Mouse (Mus musculus): ENCODE measurements around the gene Lrrc2. TPM values are rescaled to one million over a fixed set of nuclear protein-coding genes. Genes with fewer than 3 reads are reported as not detected.
A peak's percentile ranks its signal among the peaks of the same experiment; 100 is the strongest.

Lrrc2 gene
- polyA plus RNA-seq, 1 experiment from 2014 or later: not detected

DNA sequence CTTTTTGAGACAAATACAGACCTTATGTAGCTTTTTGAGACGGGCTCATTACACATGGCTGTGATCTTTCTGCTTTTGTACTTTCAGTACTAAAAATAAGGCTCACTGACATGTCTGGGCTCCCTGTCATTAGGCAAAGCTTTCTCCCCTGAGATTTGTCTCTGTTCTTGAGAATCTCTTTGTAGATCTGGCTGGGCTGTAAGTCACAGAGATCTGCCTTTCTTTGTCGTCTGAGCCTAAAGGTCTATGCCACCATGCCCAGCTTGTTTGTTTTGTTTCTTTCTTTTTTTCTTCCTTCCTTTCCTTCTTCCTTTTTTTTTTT is 14.5 kb downstream of the Lrrc2 start:
- ATAC-seq (ENCODE audit: low FRiP score): no peak
- Histone ChIP-seq H3K4me3 (replicated peaks) (no peak overlapping the region), H3K9me3 (no peaks in the 10 kb centered on the region), H3K4me2 (no peak overlapping the region), H3K27ac (no peak overlapping the region), H3K36me3 (replicated peaks) (no peaks in the 10 kb centered on the region), H3K27me3 (no peaks in the 10 kb centered on the region), H3K9ac (no peak overlapping the region), H3K4me1 (no peaks in the 10 kb centered on the region)
- WGBS: 74% methylated on average over 2 of the region's 2 CpGs

DNA sequence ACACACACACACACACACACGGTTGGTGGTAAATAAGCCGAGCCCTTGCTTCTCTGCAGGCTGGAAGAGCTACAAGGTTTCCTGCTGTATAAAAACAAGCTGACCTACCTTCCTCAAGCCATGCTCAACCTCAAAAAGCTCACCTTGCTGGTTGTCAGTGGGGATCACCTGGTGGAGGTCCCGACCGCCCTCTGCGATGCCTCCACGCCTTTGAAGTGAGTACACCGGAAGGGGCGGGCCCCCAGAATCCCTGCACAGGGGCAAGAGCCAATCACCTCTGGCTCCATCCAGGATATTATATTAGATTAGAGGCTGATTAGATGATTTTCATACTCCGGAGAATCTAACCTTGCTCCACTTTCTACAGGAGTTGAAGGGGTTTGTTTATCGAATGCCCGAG is 28.1 kb downstream of the Lrrc2 start:
- H3K27ac ChIP-seq: no peak overlapping the region
- H3K27me3 ChIP-seq: no peaks in the 10 kb centered on the region
- H3K9me3 ChIP-seq: no peaks in the 10 kb centered on the region
- H3K4me1 ChIP-seq: no peaks in the 10 kb centered on the region
- H3K36me3 ChIP-seq (replicated peaks): no peaks in the 10 kb centered on the region
- ATAC-seq (ENCODE audit: low FRiP score): no peak
- WGBS: 96% methylated on average over 11 of the region's 11 CpGs
- H3K9ac ChIP-seq: no peak overlapping the region
- H3K4me3 ChIP-seq (replicated peaks): no peak overlapping the region
- H3K4me2 ChIP-seq: no peak overlapping the region

DNA sequence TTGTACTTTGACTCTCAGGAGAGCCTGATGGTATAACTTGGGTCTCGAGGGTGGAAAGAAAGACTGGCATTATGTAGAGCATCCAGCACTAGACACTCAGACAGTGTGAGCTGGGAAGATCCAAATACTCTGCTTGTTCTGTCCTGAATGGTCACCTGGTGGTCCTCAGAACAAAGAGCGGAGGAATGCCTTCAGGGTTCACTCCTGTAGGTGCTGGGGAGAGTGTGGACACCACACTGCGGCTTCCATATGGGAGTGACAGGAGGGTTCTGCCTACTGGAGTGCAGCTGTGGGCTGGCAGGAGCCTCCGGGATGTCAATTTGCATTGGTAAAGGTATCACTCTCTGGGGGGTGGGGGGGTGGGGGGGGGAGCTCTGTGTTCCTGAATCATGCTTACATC is 31.0 kb downstream of the Lrrc2 start:
- no peak overlapping the region for H3K27ac ChIP-seq
- H3K36me3 ChIP-seq (replicated peaks): no peaks in the 10 kb centered on the region
- WGBS: 59% methylated on average over 4 of the region's 4 CpGs
- H3K27me3 ChIP-seq: no peaks in the 10 kb centered on the region
- H3K9me3 ChIP-seq: no peaks in the 10 kb centered on the region
- H3K4me2 ChIP-seq: no peak overlapping the region
- H3K4me3 ChIP-seq (replicated peaks): no peak overlapping the region
- H3K4me1 ChIP-seq: no peaks in the 10 kb centered on the region
- ATAC-seq (ENCODE audit: low FRiP score): no peak
- H3K9ac ChIP-seq: no peak overlapping the region

DNA sequence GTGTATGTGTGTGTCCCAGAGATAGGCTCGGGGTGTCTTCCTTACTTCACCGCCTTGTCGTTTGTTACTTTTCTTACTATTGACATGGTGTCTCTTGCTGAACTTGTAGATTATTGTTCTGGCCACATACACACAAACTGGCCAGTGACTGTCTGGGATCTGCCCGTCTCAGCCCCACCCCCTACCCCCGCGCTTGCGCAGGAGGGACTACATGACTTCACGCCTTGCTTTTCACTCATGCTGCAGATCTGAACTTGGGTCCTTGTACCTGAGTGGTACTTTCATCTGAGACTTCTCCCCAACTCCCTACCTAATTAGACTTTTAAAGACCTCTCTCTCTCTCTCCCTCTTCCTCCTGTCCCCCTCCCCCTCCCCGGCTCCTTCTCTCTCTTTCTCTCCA is 32.8 kb downstream of the Lrrc2 start:
- Histone ChIP-seq H3K9ac (no peak overlapping the region), H3K27ac (no peak overlapping the region), H3K36me3 (replicated peaks) (no peaks in the 10 kb centered on the region), H3K4me2 (no peak overlapping the region), H3K9me3 (no peaks in the 10 kb centered on the region), H3K27me3 (no peaks in the 10 kb centered on the region), H3K4me3 (replicated peaks) (no peak overlapping the region), H3K4me1 (no peaks in the 10 kb centered on the region)
- 91% methylated on average over 9 of the region's 9 CpGs for WGBS
- no peak for ATAC-seq (ENCODE audit: low FRiP score)

DNA sequence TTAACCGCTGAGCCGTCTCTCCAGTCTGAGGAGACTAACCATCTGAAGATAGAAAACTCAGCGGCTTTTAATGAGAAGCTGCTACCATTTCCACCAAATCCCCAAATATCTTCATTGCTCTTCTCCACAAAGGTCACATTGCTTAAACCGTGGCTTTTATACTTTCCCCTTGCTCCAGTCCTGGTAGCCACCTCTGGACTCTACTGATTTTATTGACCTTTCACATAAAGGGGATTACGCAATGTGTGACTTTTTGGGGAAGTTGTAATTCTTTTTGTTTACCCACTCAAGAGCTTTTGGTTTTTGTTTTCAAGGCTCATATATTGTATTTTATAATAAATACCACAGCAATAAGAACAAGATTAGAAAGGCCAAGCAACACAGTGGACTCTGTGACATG is 34.2 kb downstream of the Lrrc2 start:
- Histone ChIP-seq H3K9ac (no peak overlapping the region), H3K27ac (no peak overlapping the region), H3K9me3 (no peaks in the 10 kb centered on the region), H3K4me2 (no peak overlapping the region), H3K36me3 (replicated peaks) (no peaks in the 10 kb centered on the region), H3K4me3 (replicated peaks) (no peak overlapping the region), H3K27me3 (no peaks in the 10 kb centered on the region), H3K4me1 (no peaks in the 10 kb centered on the region)
- ATAC-seq (ENCODE audit: low FRiP score): no peak
- 89% methylated on average over 5 of the region's 5 CpGs for WGBS

DNA sequence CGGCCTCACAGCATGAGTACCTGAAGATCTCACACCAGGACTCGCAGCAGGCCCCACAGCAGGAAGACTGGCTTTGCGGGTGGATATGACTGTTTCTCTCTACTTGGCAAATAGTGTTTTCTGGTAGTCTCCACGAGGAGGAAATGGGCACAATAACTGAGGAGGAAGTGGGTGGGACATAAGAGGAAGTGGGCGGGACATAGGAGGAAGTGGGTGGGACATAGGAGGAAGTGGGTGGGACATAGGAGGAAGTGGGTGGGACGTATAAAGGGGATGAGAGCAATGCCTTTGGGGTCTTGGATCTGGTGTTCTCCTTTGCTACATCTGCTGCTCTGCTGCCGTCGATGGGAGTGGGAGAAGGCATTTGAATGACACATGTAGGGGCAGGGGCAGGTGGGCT is 34.6 kb downstream of the Lrrc2 start:
- H3K4me1 ChIP-seq: no peaks in the 10 kb centered on the region
- 91% methylated on average over 8 of the region's 8 CpGs for WGBS
- H3K9ac ChIP-seq: no peak overlapping the region
- H3K27ac ChIP-seq: no peak overlapping the region
- no peaks in the 10 kb centered on the region for H3K36me3 ChIP-seq (replicated peaks)
- H3K9me3 ChIP-seq: no peaks in the 10 kb centered on the region
- no peak overlapping the region for H3K4me2 ChIP-seq
- no peaks in the 10 kb centered on the region for H3K27me3 ChIP-seq
- no peak overlapping the region for H3K4me3 ChIP-seq (replicated peaks)
- ATAC-seq (ENCODE audit: low FRiP score): no peak

DNA sequence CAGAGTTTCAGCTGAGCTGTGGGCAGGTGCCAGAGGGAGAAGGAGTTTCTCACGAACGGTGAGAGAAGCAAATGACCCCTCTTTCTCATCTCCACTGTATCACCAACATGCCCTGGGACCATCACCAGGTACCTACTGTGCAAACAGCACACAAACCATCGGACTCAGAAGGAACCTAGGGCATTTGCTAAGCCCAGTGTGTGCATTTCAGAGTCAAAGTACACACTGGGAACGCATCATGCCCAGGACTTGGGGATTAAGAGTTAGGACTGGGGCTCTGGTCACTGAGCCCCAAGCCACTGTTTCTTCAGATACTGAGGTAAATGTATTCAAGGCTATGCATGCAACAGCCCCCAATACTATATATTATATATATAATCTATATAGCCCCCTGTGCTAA is 36.0 kb downstream of the Lrrc2 start:
- no peak overlapping the region for H3K4me2 ChIP-seq
- H3K4me1 ChIP-seq: no peaks in the 10 kb centered on the region
- no peak overlapping the region for H3K4me3 ChIP-seq (replicated peaks)
- 65% methylated on average over 4 of the region's 4 CpGs for WGBS
- no peak for ATAC-seq (ENCODE audit: low FRiP score)
- H3K9ac ChIP-seq: no peak overlapping the region
- no peaks in the 10 kb centered on the region for H3K36me3 ChIP-seq (replicated peaks)
- H3K9me3 ChIP-seq: no peaks in the 10 kb centered on the region
- H3K27ac ChIP-seq: no peak overlapping the region
- peaks cover 4% of the 10 kb centered on the region; the same call in 1 of the 2 replicates for H3K27me3 ChIP-seq

DNA sequence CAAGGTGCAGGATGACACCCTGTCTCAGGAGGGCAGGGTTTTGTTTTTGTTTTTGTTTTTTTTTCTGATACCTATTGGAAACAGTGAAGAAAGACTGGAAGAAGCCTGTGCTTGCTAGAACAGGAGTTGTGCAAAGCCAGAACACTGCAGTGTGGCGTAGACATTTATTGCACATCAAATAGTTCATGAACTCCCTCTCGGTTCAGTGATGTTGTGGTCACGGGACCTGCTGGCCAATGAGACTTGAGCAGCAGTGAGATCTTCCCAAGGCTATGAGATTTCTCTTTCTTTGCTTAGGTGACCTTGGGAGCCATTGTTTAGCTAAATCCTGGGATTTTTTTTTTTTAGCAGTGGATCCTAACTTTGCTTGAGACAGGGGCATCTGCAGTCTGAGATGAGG is 36.7 kb downstream of the Lrrc2 start:
- H3K9ac ChIP-seq: no peak overlapping the region
- no peaks in the 10 kb centered on the region for H3K4me1 ChIP-seq
- no peaks in the 10 kb centered on the region for H3K9me3 ChIP-seq
- no peak overlapping the region for H3K4me3 ChIP-seq (replicated peaks)
- H3K36me3 ChIP-seq (replicated peaks): no peaks in the 10 kb centered on the region
- H3K27ac ChIP-seq: no peak overlapping the region
- H3K27me3 ChIP-seq: peaks cover 4% of the 10 kb centered on the region; the same call in 1 of the 2 replicates
- ATAC-seq (ENCODE audit: low FRiP score): no peak
- H3K4me2 ChIP-seq: no peak overlapping the region
- WGBS: 84% methylated on average over 3 of the region's 3 CpGs

DNA sequence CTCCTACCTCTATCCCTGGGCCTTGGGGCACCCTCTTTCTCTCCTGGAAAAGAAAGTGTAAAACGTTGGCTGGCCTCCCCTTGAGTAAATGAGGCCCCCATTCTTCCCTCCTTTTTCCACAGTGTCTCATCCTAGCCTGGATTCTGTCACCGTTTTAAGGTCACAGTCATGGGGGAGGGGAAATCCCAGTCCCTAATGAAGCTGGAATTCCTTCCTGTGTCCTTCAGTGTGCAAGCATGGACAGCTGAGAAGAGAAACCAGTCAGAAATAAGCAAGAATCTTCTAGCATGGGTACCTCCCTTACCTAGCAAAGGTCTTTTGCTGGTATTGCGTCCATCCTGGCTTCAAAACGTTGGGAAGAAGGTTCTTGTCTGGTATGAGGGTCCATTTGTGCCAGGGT is 37.8 kb downstream of the Lrrc2 start:
- Histone ChIP-seq H3K9me3 (no peaks in the 10 kb centered on the region), H3K9ac (no peak overlapping the region), H3K4me1 (no peaks in the 10 kb centered on the region), H3K27me3 (peaks cover 4% of the 10 kb centered on the region; the same call in 1 of the 2 replicates), H3K4me2 (no peak overlapping the region), H3K27ac (no peak overlapping the region), H3K4me3 (replicated peaks) (no peak overlapping the region), H3K36me3 (replicated peaks) (no peaks in the 10 kb centered on the region)
- WGBS: 68% methylated on average over 4 of the region's 4 CpGs
- ATAC-seq (ENCODE audit: low FRiP score): no peak

DNA sequence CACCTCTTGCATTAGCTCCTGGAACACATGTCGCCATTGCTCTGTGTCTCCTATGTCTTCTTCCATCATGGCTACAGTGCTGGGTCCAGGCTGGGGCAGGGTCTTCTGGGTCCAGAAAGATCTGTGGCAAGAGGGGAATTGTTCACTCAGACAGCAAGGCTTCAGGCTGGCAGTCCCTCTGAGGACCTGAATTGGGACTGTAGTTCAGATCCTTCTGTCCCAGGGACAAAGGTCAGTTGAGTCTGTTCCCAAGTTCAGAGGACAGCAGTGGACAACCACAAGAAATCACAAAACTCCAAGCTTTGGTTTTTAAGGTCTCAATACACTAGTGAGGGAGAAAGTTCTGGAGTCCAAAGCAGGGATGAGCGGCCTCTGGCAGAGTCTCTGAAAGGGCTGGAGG is 38.2 kb downstream of the Lrrc2 start:
- Histone ChIP-seq H3K27me3 (peaks cover 4% of the 10 kb centered on the region; the same call in 1 of the 2 replicates), H3K4me2 (no peak overlapping the region), H3K27ac (no peak overlapping the region), H3K9me3 (no peaks in the 10 kb centered on the region), H3K4me3 (replicated peaks) (no peak overlapping the region), H3K36me3 (replicated peaks) (no peaks in the 10 kb centered on the region), H3K9ac (no peak overlapping the region), H3K4me1 (no peaks in the 10 kb centered on the region)
- 84% methylated on average over 2 of the region's 2 CpGs for WGBS
- ATAC-seq (ENCODE audit: low FRiP score): no peak

DNA sequence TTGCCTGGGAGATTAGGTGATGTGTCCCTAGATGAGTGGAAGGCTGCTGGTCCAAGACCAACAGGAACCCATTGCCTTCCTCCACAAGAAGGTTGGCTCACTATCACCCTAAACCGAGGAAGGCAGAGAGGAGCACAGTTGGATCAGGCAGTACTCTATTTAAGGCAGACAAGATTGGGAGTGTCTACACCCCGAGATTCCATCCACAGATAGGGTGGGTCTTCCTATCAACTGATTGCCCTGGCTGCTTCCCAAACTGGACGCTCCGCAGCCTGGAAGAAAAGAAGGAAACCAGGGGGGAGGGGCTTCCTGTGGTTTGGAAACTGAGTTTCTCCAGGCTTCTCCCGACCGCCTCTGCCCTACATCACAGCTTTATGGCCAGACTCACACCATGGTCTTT is 38.9 kb downstream of the Lrrc2 start, which contains the start of gene Rtp3:
TSS of gene Rtp3 (minus strand) at position 380 of the 400 bp plus-strand sequence.
- Histone ChIP-seq H3K9ac (no peak within 1 kb of the TSS), H3K27me3 (peaks cover 4% of the 10 kb centered on the region; the same call in 1 of the 2 replicates), H3K27ac (no peak within 1 kb of the TSS), H3K36me3 (replicated peaks) (no peaks in the 10 kb centered on the region), H3K9me3 (no peaks in the 10 kb centered on the region), H3K4me1 (no peaks in the 10 kb centered on the region), H3K4me2 (no peak within 1 kb of the TSS), H3K4me3 (replicated peaks) (no peak within 1 kb of the TSS)
- ATAC-seq (ENCODE audit: low FRiP score): no peak
- 74% methylated on average over 6 of the region's 6 CpGs for WGBS

DNA sequence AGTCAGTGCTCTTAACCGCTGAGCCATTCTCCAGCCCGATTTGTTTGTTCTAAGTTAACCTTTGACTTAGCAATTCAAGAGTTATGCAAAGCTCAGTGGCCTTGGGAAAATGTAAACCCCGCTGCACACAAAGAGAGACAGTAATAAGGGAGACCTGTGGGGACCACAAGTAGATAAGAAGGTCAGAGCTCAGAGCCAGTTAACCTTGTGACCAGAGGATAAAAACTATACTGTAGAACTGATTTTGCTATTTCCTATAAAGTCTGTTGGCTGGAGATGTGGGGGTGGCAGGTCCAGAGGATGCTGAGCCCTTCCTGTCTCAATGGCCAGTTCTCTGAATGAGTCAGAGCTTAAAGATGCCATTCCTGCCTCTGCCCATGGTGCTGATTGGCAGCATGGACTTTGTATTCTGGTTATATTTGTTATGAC is 42.0 kb downstream of the Lrrc2 start:
- Histone ChIP-seq H3K36me3 (replicated peaks) (no peaks in the 10 kb centered on the region), H3K9me3 (no peaks in the 10 kb centered on the region), H3K9ac (no peak overlapping the region), H3K4me3 (replicated peaks) (no peak overlapping the region), H3K4me1 (no peaks in the 10 kb centered on the region), H3K4me2 (no peak overlapping the region), H3K27me3 (peaks cover 4% of the 10 kb centered on the region; the same call in 1 of the 2 replicates), H3K27ac (no peak overlapping the region)
- WGBS: 49% methylated on average over 3 of the region's 3 CpGs
- no peak for ATAC-seq (ENCODE audit: low FRiP score)

DNA sequence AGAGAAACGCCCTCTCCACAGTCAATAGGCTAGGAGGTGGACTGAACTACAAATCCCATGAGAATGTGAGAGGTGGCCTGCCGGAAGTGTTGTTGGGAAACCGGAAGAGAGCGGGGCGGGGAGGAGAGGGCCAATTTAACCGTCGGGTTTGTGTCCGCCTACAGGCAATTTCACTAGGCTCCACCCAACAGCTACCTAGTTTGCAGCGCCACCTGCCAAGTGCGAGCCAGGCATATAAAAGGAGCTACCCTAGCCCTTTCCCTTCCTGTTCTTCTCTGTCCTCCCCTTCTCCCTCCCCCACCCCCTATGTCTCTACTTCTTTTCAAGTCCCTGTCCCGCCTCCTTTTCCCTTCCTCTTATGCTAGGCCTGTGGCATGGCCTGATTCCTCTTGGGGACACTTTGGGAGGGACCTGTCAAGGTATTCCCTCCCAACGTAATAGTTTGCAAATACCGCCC is 43.4 kb downstream of the Lrrc2 start:
- Histone ChIP-seq H3K27me3 (peaks cover 4% of the 10 kb centered on the region; the same call in 1 of the 2 replicates), H3K4me3 (replicated peaks) (peak overlapping the region; percentile 40), H3K4me2 (peak overlapping the region; percentile 50), H3K36me3 (replicated peaks) (no peaks in the 10 kb centered on the region), H3K4me1 (no peaks in the 10 kb centered on the region), H3K9ac (no peak overlapping the region), H3K27ac (peak overlapping the region; percentile 39; the same call in 1 of the 2 replicates), H3K9me3 (no peaks in the 10 kb centered on the region)
- peak; percentile 91 for ATAC-seq (ENCODE audit: low FRiP score)
- WGBS: 8% methylated on average over 13 of the region's 13 CpGs
